ENCODE assay signal across 9 mouse cellular contexts in the genomic region with DNA sequence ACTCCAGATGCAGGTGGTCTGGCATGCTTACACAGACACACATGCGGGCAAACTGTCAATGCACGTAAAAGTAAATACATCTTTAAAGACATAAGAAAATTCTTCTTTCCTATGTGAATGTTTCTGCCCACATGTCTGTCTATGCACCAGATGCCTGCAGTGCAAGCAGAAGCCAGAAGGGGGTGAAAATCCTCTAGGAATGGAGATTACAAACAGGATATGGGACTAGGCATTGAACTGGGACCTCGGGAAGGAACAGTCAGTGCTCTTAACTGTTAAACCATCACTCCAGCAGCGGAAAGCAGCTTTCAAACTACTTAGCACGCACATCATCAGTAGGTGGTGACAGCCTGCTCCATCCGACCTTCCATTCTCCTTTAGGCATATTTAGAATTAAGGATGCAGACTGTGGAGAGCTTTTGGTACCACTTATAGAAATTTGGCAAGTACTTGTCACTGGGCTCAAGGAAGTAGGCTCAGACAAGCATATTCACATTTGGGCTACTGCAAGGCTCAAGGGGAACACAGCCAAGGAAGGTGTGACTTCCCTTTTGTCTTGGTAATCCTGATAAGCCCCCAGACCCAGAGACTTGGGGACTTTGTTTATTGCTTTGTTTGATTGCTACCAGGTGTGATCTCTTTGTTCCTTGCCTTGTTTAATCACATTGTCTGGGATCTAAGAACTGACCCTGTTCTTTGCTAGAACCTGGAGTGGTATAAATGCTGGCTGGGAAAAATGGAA. TPM values are rescaled to one million over a fixed set of nuclear protein-coding genes. Genes with fewer than 3 reads are reported as not detected.
DNase-seq lines count a peak whose midpoint lies in the region; ATAC-seq and TF ChIP-seq lines count a peak whose summit lies in the region.
"Had no signal": no experiment of that assay in that cellular context is flagged by ENCODE, and none has a peak within 500 bp of the region (broad histone marks: within the 10 kb centered on the region; RNA-seq: fewer than 3 reads in every experiment).

No protein-coding gene starts in this region.

- no peak for TF ChIP-seq EP300 in liver, embryonic 14.5 days (IDR thresholded peaks at IDR 0.05; ENCODE audit: low read depth)

- H3K4me3 ChIP-seq in midbrain, embryonic 11.5 days (ENCODE audit: low read depth, low read length) = no peak overlapping the region
- H3K4me3 ChIP-seq in midbrain, embryonic 16.5 days (ENCODE audit: low read depth, low read length) = no peak overlapping the region
- no peak overlapping the region for H3K4me3 ChIP-seq in forebrain, postnatal 0 days (ENCODE audit: low read depth, low read length)
- no peak overlapping the region for H3K4me3 ChIP-seq in liver, embryonic 14.5 days (ENCODE audit: insufficient read depth in 1 of 2, low read depth in 2 of 2, low read length in 2 of 2)
- H3K4me3 ChIP-seq: megakaryocyte, embryonic 14.5 days had no signal

- H3K27me3 ChIP-seq in midbrain, embryonic 11.5 days (ENCODE audit: control insufficient read depth, insufficient read depth, low read length) = no peaks in the 10 kb centered on the region
- no peaks in the 10 kb centered on the region for H3K27me3 ChIP-seq in midbrain, embryonic 16.5 days (ENCODE audit: control insufficient read depth, insufficient read depth, low read depth, low read length)
- H3K27me3 ChIP-seq in forebrain, postnatal 0 days (ENCODE audit: insufficient read depth, low read length) = no peaks in the 10 kb centered on the region
- H3K27me3 ChIP-seq in liver, embryonic 14.5 days (ENCODE audit: control insufficient read depth, insufficient read depth, low read length) = no peaks in the 10 kb centered on the region
- H3K27me3 ChIP-seq: megakaryocyte, embryonic 14.5 days had no signal

- no peaks in the 10 kb centered on the region for H3K4me1 ChIP-seq in midbrain, embryonic 11.5 days (ENCODE audit: control insufficient read depth, insufficient read depth, low read length)
- no peaks in the 10 kb centered on the region for H3K4me1 ChIP-seq in midbrain, embryonic 16.5 days (ENCODE audit: control insufficient read depth, insufficient read depth, low read length)
- no peaks in the 10 kb centered on the region for H3K4me1 ChIP-seq in forebrain, postnatal 0 days (ENCODE audit: insufficient read depth)
- H3K4me1 ChIP-seq in liver, embryonic 14.5 days (replicated peaks; ENCODE audit: control insufficient read depth in 2 of 2, insufficient read depth in 2 of 2, low read length in 1 of 2) = no peaks in the 10 kb centered on the region

- TF ChIP-seq CTCF in forebrain, postnatal 0 days (IDR thresholded peaks at IDR 0.05; ENCODE audit: low read depth) = peak; percentile 84
- peak; percentile 62 for TF ChIP-seq CTCF in liver, embryonic 14.5 days (IDR thresholded peaks at IDR 0.05; ENCODE audit: low read depth)

- no peak overlapping the region for H3K4me2 ChIP-seq in midbrain, embryonic 11.5 days
- H3K4me2 ChIP-seq in midbrain, embryonic 16.5 days (ENCODE audit: low read length) = no peak overlapping the region
- H3K4me2 ChIP-seq in forebrain, postnatal 0 days (ENCODE audit: low read depth) = no peak overlapping the region
- H3K4me2 ChIP-seq in liver, embryonic 14.5 days (ENCODE audit: low read depth) = no peak overlapping the region

- H3K27ac ChIP-seq in midbrain, embryonic 11.5 days (ENCODE audit: low read depth, low read length) = no peak overlapping the region
- no peak overlapping the region for H3K27ac ChIP-seq in midbrain, embryonic 16.5 days (ENCODE audit: low read length)
- no peak overlapping the region for H3K27ac ChIP-seq in forebrain, postnatal 0 days (ENCODE audit: low read depth, low read length)
- H3K27ac ChIP-seq in liver, embryonic 14.5 days = no peak overlapping the region

- no peak for ATAC-seq in midbrain, embryonic 11.5 days (ENCODE audit: low FRiP score)
- no peak for ATAC-seq in midbrain, embryonic 16.5 days
- peak; percentile 63; the same call in 1 of the 2 replicates for ATAC-seq in forebrain, postnatal 0 days
- ATAC-seq in liver, embryonic 14.5 days (ENCODE audit: insufficient read depth) = no peak

- peak; percentile 89 for DNase-seq in midbrain, embryonic 11.5 days (ENCODE audit: low spot score, missing footprints)
- peak; percentile 77 for DNase-seq in adrenal gland, postnatal 10 days
- peak; percentile 77 for DNase-seq in forebrain, postnatal 0 days
- DNase-seq in kidney, postnatal 10 days = peak; percentile 85
- DNase-seq in liver, embryonic 14.5 days (ENCODE audit: low read depth in 3 of 3, low spot score in 3 of 3) = no peak
- peak; percentile 82 for DNase-seq in right cerebral cortex, postnatal 4 days
- DNase-seq in thymus, adult 18-20 months = no peak

- no peak overlapping the region for H3K9ac ChIP-seq in midbrain, embryonic 11.5 days (ENCODE audit: low read length)
- no peak overlapping the region for H3K9ac ChIP-seq in midbrain, embryonic 16.5 days (ENCODE audit: low read depth, low read length)
- H3K9ac ChIP-seq in forebrain, postnatal 0 days = no peak overlapping the region
- H3K9ac ChIP-seq in liver, embryonic 14.5 days (replicated peaks) = no peak overlapping the region

- no peaks in the 10 kb centered on the region for H3K9me3 ChIP-seq in midbrain, embryonic 11.5 days (ENCODE audit: control insufficient read depth, low read length)
- H3K9me3 ChIP-seq in midbrain, embryonic 16.5 days (replicated peaks; ENCODE audit: control insufficient read depth, low read length, poor library complexity, severe bottlenecking) = no peaks in the 10 kb centered on the region
- H3K9me3 ChIP-seq in forebrain, postnatal 0 days (ENCODE audit: low read length) = no peaks in the 10 kb centered on the region
- H3K9me3 ChIP-seq in liver, embryonic 14.5 days (ENCODE audit: control insufficient read depth, low read length) = no peaks in the 10 kb centered on the region
- H3K9me3 ChIP-seq: megakaryocyte, embryonic 14.5 days had no signal

- H3K36me3 ChIP-seq in midbrain, embryonic 11.5 days (ENCODE audit: control insufficient read depth, insufficient read depth, low read length) = no peaks in the 10 kb centered on the region
- H3K36me3 ChIP-seq in midbrain, embryonic 16.5 days (ENCODE audit: control insufficient read depth, insufficient read depth, low read length) = no peaks in the 10 kb centered on the region
- no peaks in the 10 kb centered on the region for H3K36me3 ChIP-seq in forebrain, postnatal 0 days (ENCODE audit: insufficient read depth)
- no peaks in the 10 kb centered on the region for H3K36me3 ChIP-seq in liver, embryonic 14.5 days (replicated peaks; ENCODE audit: control insufficient read depth, insufficient read depth, low read depth)

- WGBS in midbrain, embryonic 11.5 days = 26% methylated on average over 6 of the region's 6 CpGs
- WGBS in midbrain, embryonic 16.5 days = 25% methylated on average over 6 of the region's 6 CpGs
- 25% methylated on average over 6 of the region's 6 CpGs for WGBS in forebrain, postnatal 0 days
- 40% methylated on average over 6 of the region's 6 CpGs for WGBS in liver, embryonic 14.5 days (ENCODE audit: insufficient replicate concordance)

RNA-seq across cellular contexts. Expression of gene Sla2, which starts 18.2 kb away (rescaled TPM):
- 0.36 and 0.56 TPM in 2 replicates for polyA plus RNA-seq in midbrain, embryonic 11.5 days (2014; fragmentation: Nextera tagmentation; extraction: Ambion mirVana)
- polyA plus RNA-seq in midbrain, embryonic 16.5 days (2015; fragmentation: Nextera tagmentation; extraction: Ambion mirVana) = 0.20 TPM in 1 of 2 replicates, not detected in the other
- total RNA-seq in adrenal gland, postnatal 10 days (2021) = under 1 TPM; 0.18 to 0.30 TPM
- not detected in 2 replicates for total RNA-seq in forebrain, postnatal 0 days (2014; rRNA removed)
- 0.14 and 0.19 TPM in 2 replicates for polyA plus RNA-seq in forebrain, postnatal 0 days (2015; fragmentation: Nextera tagmentation; extraction: Ambion mirVana)
- 0.89 and 0.90 TPM in 2 replicates for polyA plus RNA-seq in liver, embryonic 14.5 days (2012; rRNA removed)
- 1.4 and 2.2 TPM in 2 replicates for polyA plus RNA-seq in liver, embryonic 14.5 days (2014; fragmentation: Nextera tagmentation; extraction: Ambion mirVana)

RNA-seq across cellular contexts. Expression of gene Rab5if, which starts 42.2 kb away (rescaled TPM):
- polyA plus RNA-seq in midbrain, embryonic 11.5 days (2014; fragmentation: Nextera tagmentation; extraction: Ambion mirVana) = 196 and 205 TPM in 2 replicates
- polyA plus RNA-seq in midbrain, embryonic 16.5 days (2015; fragmentation: Nextera tagmentation; extraction: Ambion mirVana) = 139 and 147 TPM in 2 replicates
- 100 to 1,000 TPM; 277 to 282 TPM for total RNA-seq in adrenal gland, postnatal 10 days (2021)
- 123 TPM in 2 replicates for total RNA-seq in forebrain, postnatal 0 days (2014; rRNA removed)
- 154 and 169 TPM in 2 replicates for polyA plus RNA-seq in forebrain, postnatal 0 days (2015; fragmentation: Nextera tagmentation; extraction: Ambion mirVana)
- 74.3 and 80.3 TPM in 2 replicates for polyA plus RNA-seq in liver, embryonic 14.5 days (2012; rRNA removed)
- 164 and 171 TPM in 2 replicates for polyA plus RNA-seq in liver, embryonic 14.5 days (2014; fragmentation: Nextera tagmentation; extraction: Ambion mirVana)

RNA-seq across cellular contexts. Expression of gene 4930518I15Rik, which starts 47.4 kb away (rescaled TPM):
- 4.7 TPM in 2 replicates for polyA plus RNA-seq in midbrain, embryonic 11.5 days (2014; fragmentation: Nextera tagmentation; extraction: Ambion mirVana)
- 9.2 and 10.2 TPM in 2 replicates for polyA plus RNA-seq in midbrain, embryonic 16.5 days (2015; fragmentation: Nextera tagmentation; extraction: Ambion mirVana)
- total RNA-seq in adrenal gland, postnatal 10 days (2021) = 1 to 10 TPM; 2.0 to 4.0 TPM
- total RNA-seq in forebrain, postnatal 0 days (2014; rRNA removed) = 1.00 and 2.5 TPM in 2 replicates
- polyA plus RNA-seq in forebrain, postnatal 0 days (2015; fragmentation: Nextera tagmentation; extraction: Ambion mirVana) = 1.3 and 2.1 TPM in 2 replicates
- 0.51 and 0.71 TPM in 2 replicates for polyA plus RNA-seq in liver, embryonic 14.5 days (2012; rRNA removed)
- polyA plus RNA-seq in liver, embryonic 14.5 days (2014; fragmentation: Nextera tagmentation; extraction: Ambion mirVana) = 0.71 and 0.78 TPM in 2 replicates

Comparison
In these comparisons a context has a peak if more than half of its experiments do, and no peak if none do; other contexts are left out.
1. DNase-seq: peak in midbrain, embryonic 11.5 days (single experiment), adrenal gland, postnatal 10 days (single experiment), forebrain, postnatal 0 days (single experiment), kidney, postnatal 10 days (single experiment) and right cerebral cortex, postnatal 4 days (single experiment); none in liver, embryonic 14.5 days (0 of 3) and thymus, adult 18-20 months (0 of 2).